Mouse (Mus musculus) heart, embryonic 14.5 days (tissue): ENCODE data around the gene Ints2. TPM values are rescaled to one million over a fixed set of nuclear protein-coding genes. Genes with fewer than 3 reads are reported as not detected.

Experiments used
- ATAC-seq: fragments of 200-750 bp; cut with Nextera tagmentation; 2 replicates; pipeline ENCODE4 v1.8.0; 2017; ENCODE audit warnings: low read depth, moderate TSS enrichment; ENCODE audit not compliant: insufficient number of reproducible peaks, insufficient read depth, low FRiP score
- H3K27ac ChIP-seq, 2 experiments: fragments of 200-500 bp in 1 of 2; fragments of 300-500 bp in 1 of 2; sonication (generic) in 1 of 2; replicated peaks in 1 of 2; 2 replicates each; pipeline ENCODE4 v1.5.1; 2012 to 2014; ENCODE audit warnings: low read depth in 2 of 2, low read length in 2 of 2, control low read depth in 1 of 2, mild to moderate bottlenecking in 1 of 2, mixed read lengths in 1 of 2; ENCODE audit not compliant: control insufficient read depth in 1 of 2, insufficient read depth in 1 of 2
- H3K27me3 ChIP-seq: fragments of 300-500 bp; sonication (generic); 2 replicates; pipeline ENCODE4 v1.6.1; 2014; ENCODE audit warnings: mild to moderate bottlenecking, low read length, control low read depth; ENCODE audit not compliant: control insufficient read depth, insufficient read depth
- H3K36me3 ChIP-seq: fragments of 300-500 bp; sonication (generic); 2 replicates; pipeline ENCODE4 v1.6.1; 2014; ENCODE audit warnings: mild to moderate bottlenecking, control low read depth, low read length, mixed read lengths; ENCODE audit not compliant: control insufficient read depth, insufficient read depth
- H3K4me1 ChIP-seq, 2 experiments: fragments of 200-500 bp in 1 of 2; fragments of 300-500 bp in 1 of 2; sonication (generic) in 1 of 2; 2 replicates each; pipeline ENCODE4 v1.6.1; 2012 to 2014; ENCODE audit warnings: low read length in 2 of 2, control low read depth in 1 of 2, mixed read lengths in 1 of 2; ENCODE audit not compliant: control insufficient read depth in 2 of 2, insufficient read depth in 2 of 2
- H3K4me2 ChIP-seq: fragments of 300-500 bp; sonication (generic); 2 replicates; pipeline ENCODE4 v1.6.1; 2014; ENCODE audit warnings: mild to moderate bottlenecking, low read length
- H3K4me3 ChIP-seq, 2 experiments: fragments of 200-500 bp in 1 of 2; fragments of 300-500 bp in 1 of 2; sonication (generic) in 1 of 2; 2 replicates each; pipeline ENCODE4 v1.5.1; 2012 to 2014; ENCODE audit warnings: low read length in 2 of 2, mild to moderate bottlenecking in 2 of 2, control low read depth in 1 of 2, low read depth in 1 of 2, moderate library complexity in 1 of 2; ENCODE audit not compliant: control insufficient read depth in 1 of 2, insufficient read depth in 1 of 2
- H3K9ac ChIP-seq: fragments of 300-500 bp; sonication (generic); 2 replicates; pipeline ENCODE4 v1.6.1; 2014; ENCODE audit warnings: mild to moderate bottlenecking, low read length
- H3K9me3 ChIP-seq: fragments of 300-500 bp; sonication (generic); 2 replicates; pipeline ENCODE4 v1.6.1; 2016; ENCODE audit warnings: low read length, control low read depth; ENCODE audit not compliant: control insufficient read depth
- WGBS: fragments of 180-500 bp; shearing (Covaris S2); extraction: QIAGEN DNeasy Blood & Tissue Kit; methylation state at CpG from one replicate; pipeline ENCODE4 v1.1.7; 2014; 5-methylcytosine and 5-hydroxymethylcytosine counted together
- polyA plus RNA-seq: library from polyadenylated mRNA; unstranded; fragments of >200 nt; fragmentation: Nextera tagmentation; extraction: Ambion mirVana; gene quantifications from 2 replicates; pipeline ENCODE4 v1.2.1, GENCODE M21; 2014

Gene Ints2
- polyA plus RNA-seq, 1 experiment from 2014 or later, result 13.6 TPM

- Histone ChIP-seq H3K9me3 (no peaks in the 10 kb centered on the region), H3K4me2 (no peak overlapping the region), H3K9ac (no peak overlapping the region), H3K27me3 (no peaks in the 10 kb centered on the region), H3K4me1 (peaks cover 0 to 4% of the 10 kb centered on the region in 2 experiments; a peak in 1 of 4 replicates), H3K27ac (no peak overlapping the region), H3K36me3 (no peaks in the 10 kb centered on the region), H3K4me3 (no peak overlapping the region)
- no peak for ATAC-seq
- 50% methylated on average over 2 of the region's 2 CpGs for WGBS
Observed at GRCm38 (mm10) chr11:86170743-86171142, 86.6 kb downstream of the Ints2 start.

Other genes starting within 250 kb of the Ints2 start
- 4.6 and 6.2 TPM in 2 replicates for gene Brip1, start 56.4 kb downstream of the Ints2 start, polyA plus RNA-seq
- gene Med13, start 100.0 kb upstream of the Ints2 start, polyA plus RNA-seq, result 8.9 and 9.3 TPM in 2 replicates
- gene Rnft1, start 227.1 kb upstream of the Ints2 start, polyA plus RNA-seq, result 45.6 and 46.6 TPM in 2 replicates